In the genomic region with DNA sequence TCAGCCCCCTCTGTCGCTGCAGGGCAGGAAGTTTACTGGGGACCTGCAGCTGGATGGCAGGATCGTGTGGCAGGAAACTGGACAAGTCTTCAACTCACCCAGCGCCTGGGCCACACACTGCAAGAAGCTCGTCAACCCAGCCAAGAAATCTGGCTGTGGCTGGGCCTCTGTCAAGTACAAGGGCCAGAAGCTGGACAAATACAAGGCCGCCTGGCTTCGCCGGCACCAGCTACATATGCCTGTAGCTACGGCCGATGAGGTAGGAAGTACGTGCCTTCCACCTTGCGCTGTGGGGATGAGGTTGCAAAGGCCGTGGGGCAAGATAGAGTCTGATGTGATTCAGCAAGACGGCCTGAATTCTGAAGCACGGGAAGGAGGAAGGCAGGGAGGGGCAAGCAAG, we compare ENCODE assay signal across 8 mouse cellular contexts. TPM values are rescaled to one million over a fixed set of nuclear protein-coding genes. Genes with fewer than 3 reads are reported as not detected.
DNase-seq lines count a peak whose midpoint lies in the region; ATAC-seq lines count a peak whose summit lies in the region.

No protein-coding gene starts in this region.

- H3K4me1 ChIP-seq in heart, embryonic 15.5 days (replicated peaks) = peaks cover 29% of the 10 kb centered on the region
- H3K4me1 ChIP-seq in brown adipose tissue, adult 24 weeks (ENCODE audit: control insufficient read depth, insufficient read depth, insufficient read length, low read length) = 0 out of 2 replicates have a peak, but pooled peaks cover 3% of the 10 kb centered on the region
- H3K4me1 ChIP-seq in hindbrain, embryonic 14.5 days (replicated peaks; ENCODE audit: control insufficient read depth, insufficient read depth, low read length) = peaks cover 25% of the 10 kb centered on the region
- H3K4me1 ChIP-seq in midbrain, embryonic 13.5 days (replicated peaks) = peaks cover 39% of the 10 kb centered on the region

- ATAC-seq in heart, embryonic 15.5 days (replicated peaks; ENCODE audit: insufficient number of reproducible peaks, insufficient read depth, low FRiP score, low read depth) = no peak
- no peak for ATAC-seq in hindbrain, embryonic 14.5 days (ENCODE audit: low FRiP score)
- ATAC-seq in midbrain, embryonic 13.5 days = no peak
- no peak for ATAC-seq in inflammation-experienced regulatory T-cells, adult 6 months

- no peak overlapping the region for H3K27ac ChIP-seq in heart, embryonic 15.5 days
- no peak overlapping the region for H3K27ac ChIP-seq in brown adipose tissue, adult 24 weeks (replicated peaks; ENCODE audit: low read depth, low read length)
- peak overlapping the region; percentile 98; the same call in 1 of the 2 replicates for H3K27ac ChIP-seq in hindbrain, embryonic 14.5 days
- peak overlapping the region; percentile 93; the same call in 1 of the 2 replicates for H3K27ac ChIP-seq in midbrain, embryonic 13.5 days

- no peaks in the 10 kb centered on the region for H3K27me3 ChIP-seq in heart, embryonic 15.5 days
- H3K27me3 ChIP-seq in hindbrain, embryonic 14.5 days (ENCODE audit: control insufficient read depth, insufficient read depth, low read length) = no peaks in the 10 kb centered on the region
- 0 out of 2 replicates have a peak, but pooled peaks cover 3% of the 10 kb centered on the region for H3K27me3 ChIP-seq in midbrain, embryonic 13.5 days

- WGBS in heart, embryonic 15.5 days = 65% methylated on average over 14 of the region's 14 CpGs
- WGBS in hindbrain, embryonic 14.5 days = 77% methylated on average over 14 of the region's 14 CpGs
- 70% methylated on average over 14 of the region's 14 CpGs for WGBS in midbrain, embryonic 13.5 days

- no peaks in the 10 kb centered on the region for H3K9me3 ChIP-seq in heart, embryonic 15.5 days (replicated peaks)
- no peaks in the 10 kb centered on the region for H3K9me3 ChIP-seq in hindbrain, embryonic 14.5 days (ENCODE audit: control insufficient read depth, low read length)
- no peaks in the 10 kb centered on the region for H3K9me3 ChIP-seq in midbrain, embryonic 13.5 days

- H3K4me2 ChIP-seq in heart, embryonic 15.5 days = peak overlapping the region; percentile 92; the same call in 1 of the 2 replicates
- H3K4me2 ChIP-seq in hindbrain, embryonic 14.5 days (replicated peaks) = peak overlapping the region; percentile 91
- H3K4me2 ChIP-seq in midbrain, embryonic 13.5 days (replicated peaks) = peak overlapping the region; percentile 80

- no peak for DNase-seq in heart, adult 18-20 months
- no peak for DNase-seq in hindbrain, embryonic 14.5 days (ENCODE audit: low spot score)
- no peak for DNase-seq in urinary bladder, postnatal 14 days (ENCODE audit: low spot score)
- DNase-seq in adrenal gland, postnatal 10 days = no peak

- peak overlapping the region; percentile 76 for H3K9ac ChIP-seq in heart, embryonic 15.5 days
- peak overlapping the region; percentile 90 for H3K9ac ChIP-seq in hindbrain, embryonic 14.5 days
- peak overlapping the region; percentile 76 for H3K9ac ChIP-seq in midbrain, embryonic 13.5 days (replicated peaks)

- H3K36me3 ChIP-seq in heart, embryonic 15.5 days = peaks cover 27% of the 10 kb centered on the region
- peaks cover 49% of the 10 kb centered on the region for H3K36me3 ChIP-seq in hindbrain, embryonic 14.5 days (replicated peaks; ENCODE audit: control insufficient read depth, insufficient read depth)
- peaks cover 43% of the 10 kb centered on the region for H3K36me3 ChIP-seq in midbrain, embryonic 13.5 days

- H3K4me3 ChIP-seq in heart, embryonic 15.5 days = peak overlapping the region; percentile 84
- H3K4me3 ChIP-seq in brown adipose tissue, adult 24 weeks (ENCODE audit: insufficient read depth, low read depth, low read length) = peak overlapping the region; percentile 83; the same call in 1 of the 2 replicates
- H3K4me3 ChIP-seq in hindbrain, embryonic 14.5 days (replicated peaks; ENCODE audit: low read length) = peak overlapping the region; percentile 88
- H3K4me3 ChIP-seq in midbrain, embryonic 13.5 days (replicated peaks) = peak overlapping the region; percentile 55

RNA-seq across cellular contexts. Expression of gene Mpnd, which starts 4.7 kb away (rescaled TPM):
- polyA plus RNA-seq in heart, embryonic 15.5 days (2015; fragmentation: Nextera tagmentation; extraction: Ambion mirVana) = 61.1 and 81.1 TPM in 2 replicates
- 10 to 100 TPM; 59.7 to 60.5 TPM for total RNA-seq in heart, adult 18-20 months (2021)
- polyA plus RNA-seq in brown adipose tissue, adult 24 weeks (2012; ENCODE audit: insufficient read depth, insufficient read length, missing spikeins) = 43.2 and 52.6 TPM in 2 replicates
- 146 and 151 TPM in 2 replicates for polyA plus RNA-seq in hindbrain, embryonic 14.5 days (2014; fragmentation: Nextera tagmentation; extraction: Ambion mirVana)
- 159 and 182 TPM in 2 replicates for polyA plus RNA-seq in midbrain, embryonic 13.5 days (2015; fragmentation: Nextera tagmentation; extraction: Ambion mirVana)
- 10 to 100 TPM in 2 of 3 experiments, 1 to 10 TPM in 1; 8.3 to 24.2 (median 17.4) TPM for polyA plus RNA-seq in inflammation-experienced regulatory T-cells, adult 6 months (2017; shearing (Covaris generic))
- total RNA-seq in adrenal gland, postnatal 10 days (2021) = 10 to 100 TPM; 77.0 to 91.2 TPM

RNA-seq across cellular contexts. Expression of gene Stap2, which starts 4.9 kb away (rescaled TPM):
- 13.7 and 17.2 TPM in 2 replicates for polyA plus RNA-seq in heart, embryonic 15.5 days (2015; fragmentation: Nextera tagmentation; extraction: Ambion mirVana)
- 10 to 100 TPM; 12.3 to 12.9 TPM for total RNA-seq in heart, adult 18-20 months (2021)
- polyA plus RNA-seq in brown adipose tissue, adult 24 weeks (2012; ENCODE audit: insufficient read depth, insufficient read length, missing spikeins) = 7.5 and 10.4 TPM in 2 replicates
- 5.6 and 6.0 TPM in 2 replicates for polyA plus RNA-seq in hindbrain, embryonic 14.5 days (2014; fragmentation: Nextera tagmentation; extraction: Ambion mirVana)
- polyA plus RNA-seq in midbrain, embryonic 13.5 days (2015; fragmentation: Nextera tagmentation; extraction: Ambion mirVana) = 4.6 and 5.0 TPM in 2 replicates
- under 1 TPM in 1 of 3 experiments, not detected in 2; 0.30 TPM for polyA plus RNA-seq in inflammation-experienced regulatory T-cells, adult 6 months (2017; shearing (Covaris generic))
- total RNA-seq in adrenal gland, postnatal 10 days (2021) = 10 to 100 TPM; 15.2 to 17.2 TPM

RNA-seq across cellular contexts. Expression of gene Fsd1, which starts 23.9 kb away (rescaled TPM):
- 2.6 and 5.0 TPM in 2 replicates for polyA plus RNA-seq in heart, embryonic 15.5 days (2015; fragmentation: Nextera tagmentation; extraction: Ambion mirVana)
- not detected for total RNA-seq in heart, adult 18-20 months (2021)
- 0.59 TPM in 1 of 2 replicates, not detected in the other for polyA plus RNA-seq in brown adipose tissue, adult 24 weeks (2012; ENCODE audit: insufficient read depth, insufficient read length, missing spikeins)
- 167 and 175 TPM in 2 replicates for polyA plus RNA-seq in hindbrain, embryonic 14.5 days (2014; fragmentation: Nextera tagmentation; extraction: Ambion mirVana)
- polyA plus RNA-seq in midbrain, embryonic 13.5 days (2015; fragmentation: Nextera tagmentation; extraction: Ambion mirVana) = 135 and 136 TPM in 2 replicates
- polyA plus RNA-seq in inflammation-experienced regulatory T-cells, adult 6 months (2017; shearing (Covaris generic)) = under 1 TPM in 1 of 3 experiments, not detected in 2; 0.98 TPM
- total RNA-seq in adrenal gland, postnatal 10 days (2021) = 1 to 10 TPM; 1.4 to 3.7 TPM

RNA-seq across cellular contexts. Expression of gene Sh3gl1, which starts 26.2 kb away (rescaled TPM):
- polyA plus RNA-seq in heart, embryonic 15.5 days (2015; fragmentation: Nextera tagmentation; extraction: Ambion mirVana) = 67.0 and 93.4 TPM in 2 replicates
- total RNA-seq in heart, adult 18-20 months (2021) = 10 to 100 TPM; 11.7 to 13.7 TPM
- polyA plus RNA-seq in brown adipose tissue, adult 24 weeks (2012; ENCODE audit: insufficient read depth, insufficient read length, missing spikeins) = 14.0 and 16.1 TPM in 2 replicates
- 91.1 and 94.1 TPM in 2 replicates for polyA plus RNA-seq in hindbrain, embryonic 14.5 days (2014; fragmentation: Nextera tagmentation; extraction: Ambion mirVana)
- 113 and 123 TPM in 2 replicates for polyA plus RNA-seq in midbrain, embryonic 13.5 days (2015; fragmentation: Nextera tagmentation; extraction: Ambion mirVana)
- 10 to 100 TPM; 86.9 to 93.6 (median 91.6) TPM for polyA plus RNA-seq in inflammation-experienced regulatory T-cells, adult 6 months (2017; shearing (Covaris generic))
- 10 to 100 TPM; 49.3 to 50.7 TPM for total RNA-seq in adrenal gland, postnatal 10 days (2021)

RNA-seq across cellular contexts. Expression of gene Chaf1a, which starts 30.0 kb away (rescaled TPM):
- polyA plus RNA-seq in heart, embryonic 15.5 days (2015; fragmentation: Nextera tagmentation; extraction: Ambion mirVana) = 10.1 and 15.0 TPM in 2 replicates
- 1 to 10 TPM; 1.1 to 1.3 TPM for total RNA-seq in heart, adult 18-20 months (2021)
- 0.99 and 2.7 TPM in 2 replicates for polyA plus RNA-seq in brown adipose tissue, adult 24 weeks (2012; ENCODE audit: insufficient read depth, insufficient read length, missing spikeins)
- 3.1 and 3.6 TPM in 2 replicates for polyA plus RNA-seq in hindbrain, embryonic 14.5 days (2014; fragmentation: Nextera tagmentation; extraction: Ambion mirVana)
- polyA plus RNA-seq in midbrain, embryonic 13.5 days (2015; fragmentation: Nextera tagmentation; extraction: Ambion mirVana) = 10.1 and 11.0 TPM in 2 replicates
- polyA plus RNA-seq in inflammation-experienced regulatory T-cells, adult 6 months (2017; shearing (Covaris generic)) = 1 to 10 TPM in 2 of 3 experiments, under 1 TPM in 1; 0.63 to 3.6 (median 1.3) TPM
- 10 to 100 TPM in 1 of 2 experiments, 1 to 10 TPM in 1; 8.4 to 10.9 TPM for total RNA-seq in adrenal gland, postnatal 10 days (2021)

Comparison
In these comparisons a context has a peak if more than half of its experiments do, and no peak if none do; other contexts are left out.
1. H3K27ac ChIP-seq: peak in hindbrain, embryonic 14.5 days (single experiment) and midbrain, embryonic 13.5 days (single experiment); none in heart, embryonic 15.5 days (single experiment) and brown adipose tissue, adult 24 weeks (single experiment).
2. RNA of gene Fsd1, which starts 23.9 kb away (polyA plus RNA-seq): 167 to 175 TPM in hindbrain, embryonic 14.5 days and 135 to 136 TPM in midbrain, embryonic 13.5 days; 2.6 to 5.0 TPM in heart, embryonic 15.5 days, 0.59 TPM in brown adipose tissue, adult 24 weeks and 0.98 TPM in inflammation-experienced regulatory T-cells, adult 6 months; every median in the first group is over 10 times any median in the second.
3. Peak in every context shown above with its lines, with median percentiles within 50 percentile points of each other: H3K4me2 ChIP-seq, H3K4me3 ChIP-seq and H3K9ac ChIP-seq.